Mouse (Mus musculus): ENCODE data around the gene 1700001C19Rik.
"Not testable (repeated sequence)": the region's sequence is repeated elsewhere in the genome, so short reads cannot be mapped to it uniquely, and the experiment has no call there.

Gene 1700001C19Rik

DNA sequence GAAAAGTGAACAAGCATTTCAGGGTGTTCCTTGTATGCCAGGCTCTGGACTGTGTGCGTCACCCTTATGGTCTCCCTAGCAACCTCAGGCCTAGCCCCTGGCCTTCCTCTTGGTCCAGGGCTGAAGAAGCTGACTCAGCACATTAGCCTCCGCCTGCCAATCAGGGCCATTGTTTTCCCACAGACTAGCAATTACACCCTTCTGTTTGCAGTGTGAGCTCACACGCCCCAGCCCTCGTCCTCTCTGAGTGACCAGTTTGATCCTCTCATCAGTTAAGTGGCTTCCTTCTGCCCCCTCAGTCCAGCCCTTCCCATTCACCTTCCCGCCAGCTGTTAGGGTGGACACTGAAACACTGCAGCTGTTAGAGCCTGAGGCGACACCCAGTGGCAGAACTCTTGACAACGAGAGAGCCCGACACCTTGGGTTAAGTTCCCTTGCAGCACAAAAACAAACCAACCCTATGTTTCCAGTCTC lies 8.3 kb downstream of the 1700001C19Rik start:
- DNase-seq = no peak

DNA sequence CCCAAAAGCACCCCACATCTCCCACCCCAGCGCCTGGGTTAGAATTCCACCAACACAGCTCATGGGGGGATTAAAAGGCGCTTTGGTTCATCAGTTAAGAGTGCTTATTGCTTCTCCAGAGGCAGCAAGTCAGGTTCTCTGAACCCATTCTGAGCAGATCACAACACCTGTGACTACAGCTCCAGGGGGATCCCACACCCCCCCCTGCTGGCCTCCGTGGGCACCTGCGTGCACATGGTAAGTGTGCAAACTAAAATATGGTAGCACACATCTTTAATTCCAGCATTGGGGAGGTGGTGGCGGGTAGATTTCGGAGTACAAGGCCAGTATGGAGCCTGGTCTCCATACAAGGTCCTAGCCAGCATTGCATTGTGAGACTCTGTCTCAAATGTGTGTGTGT lies 9.9 kb downstream of the 1700001C19Rik start:
- no peak for DNase-seq

DNA sequence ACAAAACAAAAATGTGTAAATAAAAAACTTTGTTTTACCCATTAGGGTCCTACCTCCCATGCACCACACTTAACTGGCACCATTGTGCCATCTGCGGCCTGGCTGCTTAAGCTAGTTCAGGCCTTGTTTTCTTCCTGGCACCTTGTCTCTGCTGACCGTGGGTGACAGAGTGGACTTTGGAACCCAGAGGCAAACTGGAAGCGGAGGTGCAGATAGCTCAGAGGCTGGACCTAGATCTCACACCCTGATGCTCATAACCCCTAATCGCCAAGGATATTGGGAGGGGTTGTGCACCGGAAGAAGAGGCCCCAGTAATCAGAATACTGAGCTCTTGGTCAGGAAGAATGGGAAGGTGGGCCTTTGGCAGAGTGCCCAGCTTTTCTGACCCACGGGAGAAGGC lies 13.0 kb downstream of the 1700001C19Rik start:
- DNase-seq = no peak

DNA sequence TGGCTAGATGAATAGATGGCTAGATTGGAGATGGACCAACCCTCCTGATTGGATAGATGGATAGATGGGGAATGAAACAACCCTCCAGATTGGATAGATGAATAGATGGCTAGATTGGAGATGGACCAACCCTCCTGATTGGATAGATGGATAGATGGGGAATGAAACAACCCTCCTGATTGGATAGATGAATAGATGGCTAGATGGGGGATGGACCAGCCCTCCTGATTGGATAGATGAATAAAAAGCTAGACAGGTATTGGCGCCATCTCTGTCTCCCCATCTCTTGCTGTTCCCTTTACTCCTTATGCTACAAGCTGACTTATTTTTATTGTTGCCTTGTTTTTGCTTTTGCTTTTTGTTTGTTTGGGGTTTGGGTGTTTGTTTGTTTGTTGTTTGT lies 14.6 kb downstream of the 1700001C19Rik start:
- not testable (repeated sequence) for DNase-seq

DNA sequence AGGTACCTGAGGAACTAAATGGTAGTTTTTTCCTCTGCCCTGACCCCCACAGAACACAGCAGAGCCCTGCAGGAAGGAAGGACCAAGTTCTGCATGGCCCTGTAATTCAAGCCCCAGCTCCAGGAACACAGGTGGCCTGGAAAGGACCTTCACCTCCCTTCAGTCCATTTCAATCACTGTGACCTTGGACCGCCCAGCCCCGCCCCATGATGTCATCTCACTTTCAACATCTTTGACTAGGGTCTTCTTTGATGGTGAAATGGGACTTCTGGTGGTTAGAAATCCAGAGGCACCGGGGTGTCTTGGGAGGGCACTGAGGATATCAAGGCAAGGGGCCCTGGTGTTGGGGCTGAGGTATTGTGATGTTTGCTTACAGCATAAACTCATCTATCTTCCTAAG lies 15.6 kb downstream of the 1700001C19Rik start:
- no peak for DNase-seq

DNA sequence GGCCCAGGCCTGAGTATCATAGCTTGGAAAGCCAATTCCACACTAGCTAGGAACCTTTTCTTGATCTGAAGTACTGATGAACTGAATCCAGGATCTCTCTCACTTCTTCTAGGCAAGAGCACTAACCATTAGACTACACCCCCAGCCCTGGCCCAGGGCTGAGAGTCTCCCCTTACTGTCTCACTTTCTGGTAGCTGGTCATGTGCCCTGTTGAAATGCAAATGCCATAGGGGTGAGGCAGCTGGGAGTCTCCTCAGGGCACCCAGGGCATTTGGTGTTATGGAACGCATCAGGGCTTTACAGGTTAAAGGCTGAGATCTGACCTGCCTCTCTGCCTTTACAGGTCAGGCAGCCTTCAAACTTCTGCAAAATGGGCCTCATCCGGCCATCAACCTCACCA lies 17.0 kb downstream of the 1700001C19Rik start:
- no peak for DNase-seq

DNA sequence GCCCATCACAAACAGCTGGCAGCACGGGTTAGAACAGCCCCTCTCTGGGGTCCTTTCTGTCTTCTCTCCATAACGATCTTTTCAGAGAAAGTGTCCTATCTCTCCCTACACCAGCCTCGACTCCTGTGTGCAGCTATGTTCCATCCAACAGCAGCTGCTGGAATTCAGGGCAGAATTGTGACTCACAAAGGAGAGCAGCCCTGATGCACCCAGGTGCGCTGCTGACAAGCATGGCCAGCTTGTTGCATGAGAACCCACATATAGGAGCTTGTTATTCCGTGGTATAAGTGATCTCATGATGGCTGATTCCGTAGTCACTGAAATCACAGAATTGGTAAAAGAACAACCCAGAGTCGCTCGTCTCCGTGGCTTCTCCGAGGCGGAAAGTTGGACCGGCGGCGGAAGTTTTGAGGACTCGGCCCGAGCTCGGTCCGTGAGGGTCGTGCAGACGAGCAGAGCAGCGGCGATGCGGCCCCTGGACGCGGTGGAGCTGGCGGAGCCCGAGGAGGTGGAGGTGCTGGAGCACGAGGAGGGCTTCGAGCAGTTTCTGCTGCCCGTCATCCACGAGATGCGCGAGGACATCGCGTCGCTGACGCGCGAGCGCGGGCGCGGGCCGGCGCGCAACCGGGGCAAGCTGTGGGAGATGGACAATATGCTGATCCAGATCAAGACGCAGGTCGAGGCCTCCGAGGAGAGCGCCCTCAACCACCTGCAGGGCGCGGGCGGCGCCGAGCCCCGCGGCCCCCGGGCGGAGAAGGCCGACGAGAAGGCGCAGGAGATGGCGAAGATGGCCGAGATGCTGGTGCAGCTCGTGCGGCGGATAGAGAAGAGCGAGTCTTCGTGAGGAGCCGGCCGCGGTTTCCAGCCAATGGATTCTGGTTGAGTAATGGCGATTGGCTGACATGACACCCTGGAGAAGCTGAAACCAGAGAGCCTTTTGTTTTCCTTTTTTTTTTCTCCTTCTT lies 27.0 kb downstream of the 1700001C19Rik start:
- peak in 1 of 2 experiments; percentile 20 for DNase-seq

DNA sequence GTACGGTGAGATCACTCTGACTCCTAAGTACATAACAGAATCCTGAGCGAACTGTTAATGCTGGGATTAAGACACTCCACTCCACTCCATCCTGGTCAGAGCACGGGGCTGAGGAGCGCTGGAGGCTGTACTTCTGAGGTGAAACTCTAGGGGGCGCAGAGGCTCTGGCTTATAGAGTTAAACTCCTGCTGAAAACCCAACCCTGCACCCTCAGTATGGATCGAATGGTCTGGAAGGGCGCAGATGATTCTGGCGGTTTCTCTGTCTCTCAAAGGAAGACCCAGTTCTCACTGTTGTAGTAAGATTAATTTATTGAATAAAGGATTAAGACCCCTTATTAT lies 28.6 kb downstream of the 1700001C19Rik start:
- DNase-seq = peak in 1 of 2 experiments; percentile 18

DNA sequence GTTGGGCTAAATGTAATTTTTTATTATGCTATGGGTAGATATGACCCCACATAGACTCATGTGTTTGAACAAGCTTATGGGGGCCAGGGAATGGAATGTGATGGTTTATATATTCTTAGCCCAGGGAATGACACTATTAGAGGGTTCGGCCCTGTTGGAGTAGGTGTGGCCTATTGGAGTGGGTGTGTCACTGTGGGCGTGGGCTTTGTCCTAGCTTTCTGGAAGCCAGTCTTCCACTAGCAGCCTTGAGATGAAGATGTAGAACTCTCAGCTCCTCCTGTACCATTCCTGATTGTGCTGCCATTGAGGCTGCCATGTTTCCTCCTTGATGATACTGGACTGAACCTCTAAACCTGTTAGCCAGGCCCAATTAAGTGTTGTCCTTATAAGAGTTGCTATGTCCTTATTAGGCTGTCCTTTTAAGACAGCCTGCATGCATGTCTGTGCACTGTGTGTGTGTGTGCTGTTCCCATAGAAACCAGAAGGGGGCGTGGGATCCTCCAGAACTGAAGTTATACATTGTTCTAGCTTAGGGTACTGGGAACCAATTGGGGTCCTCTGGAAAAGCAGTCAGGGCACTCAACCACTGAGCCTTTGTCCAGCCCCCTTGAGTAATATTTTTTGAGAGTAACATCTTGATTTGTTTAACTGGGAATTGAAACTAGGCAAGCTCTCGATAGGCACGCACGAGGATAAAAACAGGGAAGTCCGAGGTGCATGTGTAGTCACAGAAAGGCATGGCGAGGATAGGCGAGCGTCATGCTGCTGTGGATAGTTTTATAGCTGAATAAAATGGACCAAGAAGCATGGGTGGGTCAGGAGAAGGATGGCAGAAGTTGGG lies 29.2 kb downstream of the 1700001C19Rik start:
- no peak for DNase-seq

DNA sequence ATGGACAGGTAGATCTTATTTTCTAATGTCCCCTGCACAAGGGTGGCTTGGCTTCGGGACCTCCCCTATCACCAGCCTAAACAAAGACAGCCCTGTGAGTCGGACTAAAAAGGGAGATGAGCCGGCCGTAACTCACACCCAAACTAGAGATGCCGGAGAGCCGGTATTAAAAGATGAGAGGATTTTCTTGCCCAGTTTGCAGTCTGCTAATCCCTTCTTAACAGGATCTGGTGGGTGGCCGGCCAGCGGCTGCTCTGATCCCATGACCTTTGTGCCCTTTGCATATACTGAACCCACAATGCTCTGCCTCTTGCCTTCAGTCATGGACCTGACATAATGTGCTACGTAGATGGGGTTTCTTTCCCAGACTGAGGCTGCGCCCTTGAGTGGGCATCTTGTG lies 36.7 kb downstream of the 1700001C19Rik start, which contains the start of gene Guca1a:
TSS of gene Guca1a (minus strand) at position 134 of the 400 bp plus-strand sequence.
- no peak for DNase-seq

DNA sequence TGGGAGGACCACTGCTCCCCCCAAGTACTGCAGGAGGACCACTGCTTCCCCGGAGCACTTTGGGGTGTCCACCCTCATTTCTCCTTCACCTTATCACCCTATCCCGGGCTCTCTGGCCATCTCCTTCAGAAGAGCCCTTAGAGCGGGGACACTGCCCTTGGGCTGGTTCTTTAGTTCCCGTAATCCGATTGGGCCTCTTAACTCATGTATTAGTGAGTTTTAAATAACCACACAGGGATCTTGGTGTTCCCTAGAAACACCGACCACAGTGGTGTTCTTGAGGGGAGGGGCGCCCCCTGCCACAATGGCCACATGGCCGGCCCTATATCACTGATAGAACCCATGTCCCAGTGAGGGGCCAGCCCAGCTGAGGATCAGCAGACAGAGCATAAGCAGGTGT lies 38.1 kb downstream of the 1700001C19Rik start:
- no peak for DNase-seq

DNA sequence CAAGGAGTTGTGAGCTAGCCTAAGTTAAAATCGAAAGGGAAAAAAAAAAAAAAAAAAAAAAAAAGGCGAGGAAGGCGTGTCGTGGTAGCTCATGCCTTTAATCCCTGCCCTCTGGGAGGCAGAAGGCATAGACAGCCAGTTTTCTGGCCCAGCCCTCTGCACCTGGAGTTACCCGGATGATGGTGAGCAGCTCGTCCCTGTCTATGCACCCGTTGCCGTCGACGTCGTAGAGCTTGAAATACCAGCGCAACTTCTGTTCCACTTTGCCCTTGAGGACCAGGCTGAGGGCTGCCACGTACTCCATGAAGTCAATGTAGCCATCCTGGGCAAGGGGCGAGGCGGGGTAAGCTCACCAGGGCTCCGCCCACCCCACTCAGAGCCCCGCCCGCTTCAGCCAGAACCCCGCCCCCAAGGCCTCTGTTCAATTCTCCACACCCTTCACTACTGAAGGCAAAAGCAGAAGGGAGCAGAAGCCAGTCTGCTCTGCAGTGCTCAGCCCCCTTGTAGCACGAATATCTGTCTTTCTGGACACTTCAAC lies 41.7 kb downstream of the 1700001C19Rik start:
- DNase-seq = peak; percentile 19

DNA sequence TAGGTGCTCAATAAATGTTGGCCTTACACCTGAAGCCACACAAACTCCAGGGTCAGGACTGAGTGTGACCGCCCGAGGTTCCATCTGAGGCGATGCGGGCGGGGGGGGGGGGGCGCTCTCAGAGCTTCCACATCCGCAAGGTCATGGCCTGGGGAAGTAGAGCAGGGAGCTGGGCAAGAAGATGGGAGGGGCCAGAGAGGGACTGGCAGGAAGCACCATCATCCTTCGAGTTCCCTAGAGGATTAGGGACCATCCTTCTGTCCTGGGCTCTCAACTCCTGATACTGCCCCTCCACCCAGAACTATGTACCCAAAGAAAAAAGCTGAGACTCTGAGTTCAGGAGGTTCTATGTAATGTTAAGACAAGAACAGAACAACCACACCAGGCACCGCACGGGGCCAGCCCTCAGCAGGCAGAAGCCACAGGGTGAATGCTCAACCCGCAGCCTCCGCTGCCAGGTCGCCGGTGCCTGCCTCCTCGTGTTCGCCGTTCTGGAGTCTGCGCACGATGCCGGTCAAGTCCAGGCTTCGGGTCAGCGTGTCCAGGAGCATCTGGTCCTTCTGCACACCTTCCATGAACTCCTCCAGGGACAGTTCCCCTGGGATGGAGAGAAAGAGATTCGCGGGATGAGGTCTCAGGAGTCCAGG lies 42.8 kb downstream of the 1700001C19Rik start:
- no peak for DNase-seq

DNA sequence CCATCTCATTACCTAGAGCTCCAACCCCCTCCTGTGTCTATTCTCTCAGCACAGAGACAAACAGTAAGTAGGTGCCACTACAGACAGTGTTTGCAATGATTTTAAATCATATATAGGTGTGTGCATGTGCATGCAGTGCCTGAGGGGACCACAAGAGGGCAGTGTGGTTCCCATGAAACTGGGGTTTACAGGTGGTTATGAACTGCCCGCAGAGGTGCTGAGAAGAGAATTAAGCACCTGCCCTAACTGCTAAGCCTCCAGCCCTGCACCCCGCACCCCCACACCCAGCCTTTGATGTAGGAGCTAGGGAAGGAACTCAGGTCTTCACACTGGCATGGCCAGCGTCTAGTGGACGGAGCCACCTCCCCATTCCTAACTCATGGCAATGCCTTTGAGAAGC lies 50.5 kb downstream of the 1700001C19Rik start:
- peak; percentile 24 to 25 for DNase-seq

DNA sequence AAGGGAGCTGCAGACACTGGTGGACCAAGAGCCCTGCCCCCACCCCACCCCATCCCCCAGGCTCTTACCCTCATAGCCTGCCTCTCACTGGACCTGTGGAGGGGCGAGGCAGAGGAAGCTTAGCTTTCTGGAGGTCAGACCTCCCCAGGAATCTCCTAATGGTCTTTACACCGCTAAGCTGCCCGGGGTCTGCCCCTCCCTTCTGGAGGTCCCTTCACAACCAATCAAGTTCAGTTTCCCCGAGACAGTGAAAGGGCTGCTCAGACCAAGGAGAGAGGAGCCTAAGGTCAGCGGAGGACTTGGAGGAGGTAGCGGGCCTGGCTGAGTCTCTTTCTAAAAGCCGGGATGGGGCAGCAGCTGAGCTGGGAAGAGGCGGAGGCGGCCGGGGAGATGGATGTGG lies 52.0 kb downstream of the 1700001C19Rik start, which contains the start of gene Guca1b:
TSS of gene Guca1b (plus strand) at position 249 of the 400 bp plus-strand sequence.
- DNase-seq = no peak

DNA sequence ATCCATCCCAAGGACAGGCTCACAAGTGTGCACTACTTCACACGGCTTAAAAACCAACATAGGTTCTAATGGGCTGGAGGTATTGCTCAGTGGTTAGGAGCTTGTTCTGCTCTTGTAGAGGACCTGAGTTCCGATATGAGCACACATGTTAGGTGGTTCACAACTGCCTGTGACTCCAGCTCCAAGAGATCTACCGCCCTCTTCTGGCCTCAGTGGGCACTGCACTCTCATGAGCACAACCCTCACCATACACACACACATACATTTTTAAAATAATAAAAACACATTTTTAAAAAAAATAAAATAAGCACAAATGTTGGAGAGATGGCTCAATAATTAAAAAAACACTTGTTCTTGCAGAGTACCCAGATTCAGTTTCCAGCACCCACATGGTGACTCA lies 53.1 kb downstream of the 1700001C19Rik start:
- no peak for DNase-seq

DNA sequence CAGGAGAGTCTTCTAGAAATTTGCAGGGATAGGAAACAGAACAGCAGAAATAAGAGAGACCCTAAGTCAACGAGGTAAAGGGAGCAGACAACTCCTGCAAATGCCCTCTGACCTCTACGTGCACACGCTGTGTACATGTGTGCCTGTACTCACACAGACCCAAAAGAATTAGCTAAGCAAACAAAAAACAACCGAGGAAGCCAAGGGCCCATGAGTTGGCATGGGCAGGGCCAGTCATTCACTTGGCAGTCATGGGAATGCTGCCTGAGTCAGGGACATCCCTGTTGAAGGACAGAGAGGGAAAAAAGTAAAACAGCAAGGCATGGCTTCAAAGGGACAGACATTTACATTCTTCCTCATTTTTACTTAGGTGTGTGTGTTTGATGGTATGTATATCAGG lies 53.9 kb downstream of the 1700001C19Rik start:
- no peak for DNase-seq

DNA sequence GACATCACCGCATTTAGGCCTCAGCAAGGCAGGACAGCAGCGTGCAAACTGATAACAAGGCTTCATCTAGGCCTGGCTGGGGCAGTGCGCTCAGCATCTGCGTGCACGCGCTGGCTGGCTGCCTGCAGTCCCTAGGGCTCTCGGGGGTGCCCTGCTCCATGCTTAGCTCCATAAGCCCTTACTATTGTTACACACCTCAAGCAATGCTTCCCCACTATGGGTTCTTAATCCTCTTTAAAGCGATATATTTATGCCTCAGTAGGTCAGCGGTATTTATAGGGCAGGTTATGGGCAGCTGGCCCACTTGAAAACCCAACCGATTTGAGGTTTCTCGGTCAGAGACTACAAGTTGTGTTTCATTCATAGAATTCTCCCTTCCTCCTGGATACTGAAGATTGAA lies 55.3 kb downstream of the 1700001C19Rik start:
- DNase-seq = no peak

DNA sequence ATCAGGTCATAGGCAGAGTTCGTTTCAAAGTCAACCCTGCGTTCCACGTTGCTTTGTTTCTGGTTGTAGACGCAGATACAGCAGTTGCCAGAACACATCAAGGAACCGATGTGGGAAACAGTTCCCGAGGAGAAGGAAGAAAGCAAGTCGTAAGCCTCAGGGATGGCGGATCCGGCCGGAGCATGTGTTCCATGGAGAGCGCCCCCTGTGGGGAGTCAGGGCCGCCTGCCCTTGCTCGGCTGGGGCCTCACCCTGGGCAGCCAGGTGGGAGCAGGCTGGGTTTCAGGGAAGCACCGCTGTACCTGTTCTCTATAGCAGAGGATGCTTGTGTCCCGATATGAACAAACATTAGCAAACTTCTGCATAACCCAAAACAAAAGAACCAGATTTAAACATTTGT lies 59.0 kb downstream of the 1700001C19Rik start:
- no peak for DNase-seq

DNA sequence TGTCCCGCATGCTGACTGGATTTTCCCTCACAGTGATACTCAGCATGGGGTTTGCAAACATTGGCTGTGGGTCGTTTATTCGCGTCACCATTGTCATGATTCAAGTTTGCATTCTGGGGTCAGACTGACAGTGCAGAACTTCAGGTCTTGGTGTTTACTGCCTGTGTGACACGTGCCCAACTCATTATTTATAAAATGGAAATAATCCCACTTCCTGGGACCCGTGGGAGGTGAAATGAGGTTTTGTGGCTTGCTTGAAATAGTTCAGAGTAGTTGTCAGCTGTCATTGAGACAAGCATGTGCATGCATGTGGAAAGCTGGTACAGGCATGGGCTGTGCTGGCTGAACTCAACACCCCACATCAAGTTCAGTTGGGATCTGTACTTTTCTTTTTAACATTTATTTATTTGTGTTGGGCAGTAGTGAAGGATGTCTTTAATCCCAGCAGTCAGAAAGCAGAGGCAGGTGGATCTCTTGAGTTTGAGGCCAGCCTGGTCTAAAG lies 60.3 kb downstream of the 1700001C19Rik start:
- DNase-seq = no peak

DNA sequence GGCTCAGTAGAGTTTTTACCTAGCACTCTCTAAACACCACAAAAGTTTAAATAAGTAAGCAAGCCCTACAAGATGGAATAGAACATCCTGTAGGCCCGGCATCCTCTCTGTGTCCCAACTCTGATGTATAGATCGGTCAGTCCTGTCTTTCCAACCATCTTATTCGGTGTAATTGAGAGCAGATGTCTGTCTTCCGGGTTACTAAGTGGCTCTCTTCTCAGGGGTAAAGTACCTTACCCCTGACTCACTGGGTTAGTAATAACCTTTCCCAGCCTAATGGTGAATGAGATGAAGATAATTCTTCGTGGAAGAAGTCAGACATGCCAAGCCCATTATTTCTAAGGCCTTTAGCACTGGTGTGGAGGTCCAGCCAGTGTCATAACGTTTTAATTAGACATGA lies 63.2 kb downstream of the 1700001C19Rik start:
- DNase-seq = no peak

DNA sequence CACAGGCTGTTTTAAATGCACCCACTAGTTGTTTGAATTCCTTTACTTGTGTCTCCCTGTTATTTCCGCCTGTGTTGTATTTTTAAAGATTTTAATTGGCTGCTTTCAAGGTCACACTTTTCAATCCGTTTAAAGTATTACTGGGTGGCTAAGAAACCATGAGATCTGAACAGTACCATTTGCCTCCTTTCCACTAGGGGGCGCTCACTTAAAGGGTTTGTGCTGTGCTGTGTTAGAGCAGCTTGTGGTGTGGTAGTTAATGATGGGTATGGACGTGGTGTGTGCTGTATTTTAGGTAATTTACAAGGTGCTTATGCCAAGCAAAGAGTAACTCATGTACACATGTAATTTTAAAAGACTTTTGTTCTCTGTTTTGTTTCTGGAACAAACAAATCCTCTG lies 65.7 kb downstream of the 1700001C19Rik start:
- DNase-seq = no peak

DNA sequence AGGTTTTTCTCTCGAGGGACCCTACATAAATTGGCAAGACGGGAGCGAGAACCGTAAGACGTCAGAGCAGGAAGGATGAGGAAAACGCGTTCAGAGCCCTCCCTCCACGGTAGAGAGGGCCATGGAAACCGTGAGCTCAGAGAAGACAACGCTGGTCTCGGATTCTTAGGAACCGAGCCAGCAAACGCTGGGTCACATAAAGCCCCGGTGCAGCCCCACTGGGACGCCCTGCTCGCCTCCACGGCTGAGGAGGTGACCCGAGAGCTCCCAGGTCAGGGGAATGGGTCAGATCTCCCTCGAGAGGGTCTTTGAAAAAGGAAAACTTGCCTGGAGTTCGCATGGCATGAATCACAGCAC lies 68.1 kb downstream of the 1700001C19Rik start:
- DNase-seq = no peak
